Mouse (Mus musculus) spleen, postnatal 36 days (tissue): Measurements from ENCODE around the gene Klk14.

Experiments used
- DNase-seq, 2 experiments: peaks; one replicate each; pipeline ENCODE4 v3.0.0; 2022; ENCODE audit warnings: low spot score in 2 of 2, mixed read lengths in 1 of 2

Gene Klk14

DNA sequence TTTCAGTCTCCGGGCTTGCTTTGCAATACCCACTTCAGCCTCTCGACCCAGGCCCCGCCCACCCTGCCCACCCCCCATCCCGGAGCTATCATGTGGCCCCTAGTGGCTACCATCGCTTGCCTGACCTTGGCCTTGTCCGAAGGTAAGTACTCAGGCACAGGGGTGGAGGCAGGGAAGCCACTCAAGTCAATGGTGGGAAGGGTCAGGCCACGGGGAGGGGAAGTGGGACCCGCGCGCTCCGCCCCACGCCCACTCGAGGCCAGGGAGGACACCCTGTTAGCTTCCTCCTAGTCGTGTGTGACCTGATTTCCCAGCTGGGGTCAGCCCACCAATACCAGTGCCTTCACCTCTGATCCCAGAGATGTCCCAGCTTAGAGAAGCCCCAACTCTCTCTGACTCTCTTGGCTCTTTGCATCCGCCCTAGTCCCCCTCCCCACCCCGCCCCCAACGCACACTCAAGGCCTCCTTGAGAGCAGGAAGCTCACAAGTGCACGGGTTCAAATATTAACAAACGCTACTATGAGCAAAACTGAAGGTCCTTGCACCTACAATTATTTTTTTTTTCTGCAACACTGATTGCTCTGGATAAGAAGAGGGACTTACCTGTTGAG is 23.6 kb downstream of the Klk14 start:
- DNase-seq: no peak
